Comparison of ENCODE assay signal across 18 mouse cellular contexts in the genomic region with DNA sequence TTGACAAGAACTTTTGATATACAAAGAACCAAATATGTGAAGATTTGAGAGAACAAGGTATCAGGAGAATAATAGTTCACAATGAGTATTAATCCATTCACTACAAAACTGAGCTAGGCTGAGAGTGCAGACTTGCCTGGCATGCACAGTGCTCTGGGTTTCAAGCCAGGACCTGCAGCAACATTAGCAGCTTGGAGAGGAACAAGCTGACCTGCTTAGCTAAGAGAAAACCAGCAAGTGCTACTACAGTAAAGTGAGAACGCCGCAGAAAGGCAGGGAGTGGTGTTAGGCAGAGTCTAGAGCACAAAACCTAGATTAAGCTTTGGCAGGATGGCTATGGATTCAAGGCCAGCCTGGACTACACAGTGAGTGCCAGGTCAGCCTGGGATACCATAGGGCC. TPM values are rescaled to one million over a fixed set of nuclear protein-coding genes. Genes with fewer than 3 reads are reported as not detected.
A peak's percentile ranks its signal among the peaks of the same experiment; 100 is the strongest.
DNase-seq lines count a peak whose midpoint lies in the region; ATAC-seq and TF ChIP-seq lines count a peak whose summit lies in the region.
"Had no signal": no experiment of that assay in that cellular context is flagged by ENCODE, and none has a peak within 500 bp of the region (broad histone marks: within the 10 kb centered on the region; RNA-seq: fewer than 3 reads in every experiment).

No protein-coding gene starts in this region.

- no peaks in the 10 kb centered on the region for H3K4me1 ChIP-seq in heart, postnatal 0 days (ENCODE audit: control insufficient read depth, insufficient read depth)
- H3K4me1 ChIP-seq in heart, embryonic 10.5 days, result no peaks in the 10 kb centered on the region
- no peaks in the 10 kb centered on the region for H3K4me1 ChIP-seq in embryonic facial prominence, embryonic 11.5 days (ENCODE audit: control insufficient read depth, insufficient read depth, low read length)
- no peaks in the 10 kb centered on the region for H3K4me1 ChIP-seq in midbrain, embryonic 14.5 days (ENCODE audit: control insufficient read depth, insufficient read depth, low read length)
- H3K4me1 ChIP-seq: midbrain, embryonic 12.5 days had no signal

- peak overlapping the region; percentile 11; the same call in 1 of the 2 replicates for H3K27ac ChIP-seq in heart, postnatal 0 days (ENCODE audit: low read depth)
- H3K27ac ChIP-seq in heart, embryonic 10.5 days, result no peak overlapping the region
- no peak overlapping the region for H3K27ac ChIP-seq in embryonic facial prominence, embryonic 11.5 days (replicated peaks; ENCODE audit: low read depth, low read length)
- H3K27ac ChIP-seq in midbrain, embryonic 14.5 days (replicated peaks; ENCODE audit: low read depth, low read length), result no peak overlapping the region
- H3K27ac ChIP-seq: embryonic facial prominence, embryonic 13.5 days; kidney, postnatal 0 days; liver, embryonic 14.5 days; midbrain, embryonic 12.5 days had no signal

- no peak for DNase-seq in heart, postnatal 0 days (ENCODE audit: low spot score)
- no peak for DNase-seq in heart, embryonic 10.5 days (ENCODE audit: low spot score)
- DNase-seq in urinary bladder, postnatal 36 days (ENCODE audit: low spot score in 2 of 2), result peak; percentile 16 to 41
- DNase-seq in urinary bladder, postnatal 4 days (ENCODE audit: low spot score in 2 of 2), result no peak
- peak; percentile 9 for DNase-seq in embryonic facial prominence, embryonic 11.5 days (ENCODE audit: low spot score)
- peak; percentile 49 for DNase-seq in skeletal muscle tissue, adult 2 months (ENCODE audit: low read depth, low spot score)
- no peak for DNase-seq in left cerebral cortex, adult 18-20 months (ENCODE audit: low spot score in 2 of 2)
- no peak for DNase-seq in midbrain, embryonic 14.5 days
- DNase-seq: heart, adult 11 months; heart, postnatal 36 days; lung, postnatal 14 days; thymus, adult 18-20 months had no signal

- no peak for ATAC-seq in heart, postnatal 0 days (ENCODE audit: insufficient read depth, low read depth)
- no peak for ATAC-seq in embryonic facial prominence, embryonic 11.5 days (replicated peaks; ENCODE audit: insufficient number of reproducible peaks, low FRiP score, low TSS enrichment, low read depth)
- ATAC-seq in midbrain, embryonic 14.5 days (ENCODE audit: low FRiP score, low TSS enrichment), result no peak
- ATAC-seq: forebrain, embryonic 14.5 days; inflammation-experienced regulatory T-cells, adult 6 months had no signal

- H3K27me3 ChIP-seq in heart, postnatal 0 days (ENCODE audit: control insufficient read depth, insufficient read depth, low read length), result no peaks in the 10 kb centered on the region
- H3K27me3 ChIP-seq in heart, embryonic 10.5 days (ENCODE audit: insufficient read depth, poor library complexity, severe bottlenecking), result no peaks in the 10 kb centered on the region
- no peaks in the 10 kb centered on the region for H3K27me3 ChIP-seq in embryonic facial prominence, embryonic 11.5 days (ENCODE audit: control insufficient read depth, insufficient read depth, low read length)
- no peaks in the 10 kb centered on the region for H3K27me3 ChIP-seq in midbrain, embryonic 14.5 days (ENCODE audit: control insufficient read depth, insufficient read depth, low read length)
- H3K27me3 ChIP-seq: embryonic facial prominence, embryonic 13.5 days; midbrain, embryonic 12.5 days had no signal

- no peak overlapping the region for H3K4me2 ChIP-seq in heart, postnatal 0 days (ENCODE audit: low read depth, low read length)
- no peak overlapping the region for H3K4me2 ChIP-seq in embryonic facial prominence, embryonic 11.5 days (ENCODE audit: low read depth, low read length)
- no peak overlapping the region for H3K4me2 ChIP-seq in midbrain, embryonic 14.5 days (ENCODE audit: low read length)
- H3K4me2 ChIP-seq: embryonic facial prominence, embryonic 13.5 days; midbrain, embryonic 12.5 days had no signal

- TF ChIP-seq CTCF in heart, postnatal 0 days (IDR thresholded peaks at IDR 0.05; ENCODE audit: low read depth), result no peak

- no peak overlapping the region for H3K9ac ChIP-seq in heart, postnatal 0 days (replicated peaks; ENCODE audit: low read depth, low read length)
- no peak overlapping the region for H3K9ac ChIP-seq in embryonic facial prominence, embryonic 11.5 days (replicated peaks; ENCODE audit: low read length)
- H3K9ac ChIP-seq in midbrain, embryonic 14.5 days (replicated peaks; ENCODE audit: low read length), result no peak overlapping the region
- H3K9ac ChIP-seq: embryonic facial prominence, embryonic 13.5 days; liver, embryonic 14.5 days; midbrain, embryonic 12.5 days had no signal

- H3K9me3 ChIP-seq in heart, postnatal 0 days (replicated peaks; ENCODE audit: control insufficient read depth, low read length), result no peaks in the 10 kb centered on the region
- H3K9me3 ChIP-seq in heart, embryonic 10.5 days, result no peaks in the 10 kb centered on the region
- H3K9me3 ChIP-seq in embryonic facial prominence, embryonic 11.5 days (replicated peaks; ENCODE audit: control insufficient read depth, low read length), result no peaks in the 10 kb centered on the region
- H3K9me3 ChIP-seq in midbrain, embryonic 14.5 days (ENCODE audit: control insufficient read depth, low read length), result no peaks in the 10 kb centered on the region
- H3K9me3 ChIP-seq: embryonic facial prominence, embryonic 13.5 days; midbrain, embryonic 12.5 days had no signal

- 85% methylated on average over 2 of the region's 2 CpGs for WGBS in heart, postnatal 0 days
- WGBS in heart, embryonic 10.5 days, result 78% methylated on average over 2 of the region's 2 CpGs
- WGBS in embryonic facial prominence, embryonic 11.5 days, result 81% methylated on average over 2 of the region's 2 CpGs
- WGBS in midbrain, embryonic 14.5 days, result 92% methylated on average over 2 of the region's 2 CpGs

- 0 out of 2 replicates have a peak, but pooled peaks cover 2% of the 10 kb centered on the region for H3K36me3 ChIP-seq in heart, postnatal 0 days (replicated peaks; ENCODE audit: control insufficient read depth, insufficient read depth, low read length)
- no peaks in the 10 kb centered on the region for H3K36me3 ChIP-seq in heart, embryonic 10.5 days
- no peaks in the 10 kb centered on the region for H3K36me3 ChIP-seq in embryonic facial prominence, embryonic 11.5 days (replicated peaks; ENCODE audit: control insufficient read depth, insufficient read depth, low read depth, low read length)
- peaks cover 8% of the 10 kb centered on the region; the same call in 1 of the 2 replicates for H3K36me3 ChIP-seq in midbrain, embryonic 14.5 days (ENCODE audit: control insufficient read depth, insufficient read depth, low read length)
- H3K36me3 ChIP-seq: midbrain, embryonic 12.5 days had no signal

- no peak for TF ChIP-seq EP300 in heart, postnatal 0 days (IDR thresholded peaks at IDR 0.05; ENCODE audit: low read depth)

- H3K4me3 ChIP-seq in heart, postnatal 0 days (ENCODE audit: low read depth, low read length), result no peak overlapping the region
- H3K4me3 ChIP-seq in heart, embryonic 10.5 days, result no peak overlapping the region
- H3K4me3 ChIP-seq in embryonic facial prominence, embryonic 11.5 days (ENCODE audit: low read depth, low read length), result no peak overlapping the region
- H3K4me3 ChIP-seq in midbrain, embryonic 14.5 days (replicated peaks; ENCODE audit: low read depth, low read length), result no peak overlapping the region
- H3K4me3 ChIP-seq: embryonic facial prominence, embryonic 13.5 days; midbrain, embryonic 12.5 days had no signal

RNA-seq across cellular contexts. Expression of gene Gm10642, which starts 26.3 kb away (rescaled TPM):
- 1.3 TPM in 1 of 2 replicates, not detected in the other for total RNA-seq in heart, postnatal 0 days (2014; rRNA removed; ENCODE audit: low replicate concordance)
- polyA plus RNA-seq in heart, postnatal 0 days (2015; fragmentation: Nextera tagmentation; extraction: Ambion mirVana), result 0.38 and 0.78 TPM in 2 replicates
- 0.21 and 0.25 TPM in 2 replicates for polyA plus RNA-seq in heart, embryonic 10.5 days (2016; fragmentation: Nextera tagmentation; extraction: Ambion mirVana)
- polyA plus RNA-seq in embryonic facial prominence, embryonic 11.5 days (2014; fragmentation: Nextera tagmentation; extraction: Ambion mirVana), result 0.14 and 0.21 TPM in 2 replicates
- total RNA-seq in left cerebral cortex, adult 18-20 months (2021), result 1 to 10 TPM; 1.3 to 1.6 TPM
- 0.41 and 0.77 TPM in 2 replicates for polyA plus RNA-seq in midbrain, embryonic 14.5 days (2014; fragmentation: Nextera tagmentation; extraction: Ambion mirVana)

RNA-seq across cellular contexts. Expression of gene Mindy2, which starts 27.3 kb away (rescaled TPM):
- total RNA-seq in heart, postnatal 0 days (2014; rRNA removed; ENCODE audit: low replicate concordance), result 15.3 and 20.8 TPM in 2 replicates
- 9.0 and 9.2 TPM in 2 replicates for polyA plus RNA-seq in heart, postnatal 0 days (2015; fragmentation: Nextera tagmentation; extraction: Ambion mirVana)
- polyA plus RNA-seq in heart, embryonic 10.5 days (2016; fragmentation: Nextera tagmentation; extraction: Ambion mirVana), result 6.7 and 9.2 TPM in 2 replicates
- 6.5 and 7.8 TPM in 2 replicates for polyA plus RNA-seq in embryonic facial prominence, embryonic 11.5 days (2014; fragmentation: Nextera tagmentation; extraction: Ambion mirVana)
- total RNA-seq in left cerebral cortex, adult 18-20 months (2021), result 10 to 100 TPM; 41.6 to 41.9 TPM
- 23.0 and 25.6 TPM in 2 replicates for polyA plus RNA-seq in midbrain, embryonic 14.5 days (2014; fragmentation: Nextera tagmentation; extraction: Ambion mirVana)

RNA-seq across cellular contexts. Expression of gene Adam10, which starts 49.1 kb away (rescaled TPM):
- total RNA-seq in heart, postnatal 0 days (2014; rRNA removed; ENCODE audit: low replicate concordance), result 15.0 and 20.2 TPM in 2 replicates
- polyA plus RNA-seq in heart, postnatal 0 days (2015; fragmentation: Nextera tagmentation; extraction: Ambion mirVana), result 39.3 and 39.9 TPM in 2 replicates
- polyA plus RNA-seq in heart, embryonic 10.5 days (2016; fragmentation: Nextera tagmentation; extraction: Ambion mirVana), result 68.2 and 83.0 TPM in 2 replicates
- polyA plus RNA-seq in embryonic facial prominence, embryonic 11.5 days (2014; fragmentation: Nextera tagmentation; extraction: Ambion mirVana), result 62.9 and 70.3 TPM in 2 replicates
- 10 to 100 TPM; 66.6 to 67.8 TPM for total RNA-seq in left cerebral cortex, adult 18-20 months (2021)
- 42.0 and 59.1 TPM in 2 replicates for polyA plus RNA-seq in midbrain, embryonic 14.5 days (2014; fragmentation: Nextera tagmentation; extraction: Ambion mirVana)

Comparison
In these comparisons a context has a peak if more than half of its experiments do, and no peak if none do; other contexts are left out.
1. DNase-seq: peak in urinary bladder, postnatal 36 days (2 of 2), embryonic facial prominence, embryonic 11.5 days (single experiment) and skeletal muscle tissue, adult 2 months (single experiment); none in heart, postnatal 0 days (single experiment), heart, embryonic 10.5 days (single experiment), urinary bladder, postnatal 4 days (0 of 2), left cerebral cortex, adult 18-20 months (0 of 2) and midbrain, embryonic 14.5 days (single experiment).